Mouse (Mus musculus): ENCODE results near the gene Lasp1. TPM values are rescaled to one million over a fixed set of nuclear protein-coding genes. Genes with fewer than 3 reads are reported as not detected.

Lasp1 gene
- polyA plus RNA-seq, 1 experiment from 2014 or later: 31.4 TPM

- Histone ChIP-seq H3K4me2 (peak overlapping the region; percentile 92; the same call in 1 of the 2 replicates), H3K27ac (replicated peaks) (no peak overlapping the region), H3K4me1 (replicated peaks) (peaks cover 48% of the 10 kb centered on the region), H3K27me3 (peaks cover 28% of the 10 kb centered on the region), H3K9ac (no peak overlapping the region), H3K9me3 (replicated peaks) (no peaks in the 10 kb centered on the region), H3K4me3 (replicated peaks) (no peak overlapping the region), H3K36me3 (replicated peaks) (no peaks in the 10 kb centered on the region)
- no peak for ATAC-seq (ENCODE audit: insufficient read depth)
- WGBS (ENCODE audit: insufficient replicate concordance): 51% methylated on average over 15 of the region's 15 CpGs
Measured at GRCm38 (mm10) chr11:97797369-97798082, 1.3 kb upstream of the Lasp1 start.

GRCm38 (mm10) chr11:97798083-97798435, 741 bp upstream of the Lasp1 start:
- peak overlapping the region; percentile 71; the same call in 1 of the 2 replicates for H3K4me3 ChIP-seq (replicated peaks)
- 46% methylated on average over 8 of the region's 8 CpGs for WGBS (ENCODE audit: insufficient replicate concordance)
- peaks cover 28% of the 10 kb centered on the region for H3K27me3 ChIP-seq
- peak overlapping the region; percentile 92 for H3K4me2 ChIP-seq
- peaks cover 53% of the 10 kb centered on the region for H3K4me1 ChIP-seq (replicated peaks)
- H3K9me3 ChIP-seq (replicated peaks): no peaks in the 10 kb centered on the region
- H3K36me3 ChIP-seq (replicated peaks): no peaks in the 10 kb centered on the region
- no peak for ATAC-seq (ENCODE audit: insufficient read depth)
- H3K9ac ChIP-seq: no peak overlapping the region
- H3K27ac ChIP-seq (replicated peaks): no peak overlapping the region

- Histone ChIP-seq H3K9me3 (replicated peaks) (no peaks in the 10 kb centered on the region), H3K27me3 (peaks cover 28% of the 10 kb centered on the region), H3K9ac (peak overlapping the region; percentile 65), H3K4me1 (replicated peaks) (peaks cover 66% of the 10 kb centered on the region), H3K4me2 (peak overlapping the region; percentile 92), H3K27ac (replicated peaks) (peak overlapping the region; percentile 89), H3K4me3 (replicated peaks) (peak overlapping the region; percentile 71), H3K36me3 (replicated peaks) (no peaks in the 10 kb centered on the region)
- ATAC-seq (ENCODE audit: insufficient read depth): peak; percentile 73
- WGBS (ENCODE audit: insufficient replicate concordance): under 1% methylated on average over 71 of the region's 71 CpGs
Measured at GRCm38 (mm10) chr11:97799146-97799993, 570 bp downstream of the Lasp1 start.

GRCm38 (mm10) chr11:97799994-97800690, 1.3 kb downstream of the Lasp1 start:
- Histone ChIP-seq H3K36me3 (replicated peaks) (no peaks in the 10 kb centered on the region), H3K4me1 (replicated peaks) (peaks cover 74% of the 10 kb centered on the region), H3K9ac (peak overlapping the region; percentile 65), H3K27ac (replicated peaks) (peak overlapping the region; percentile 89), H3K27me3 (peaks cover 28% of the 10 kb centered on the region), H3K4me3 (replicated peaks) (peak overlapping the region; percentile 71), H3K9me3 (replicated peaks) (no peaks in the 10 kb centered on the region), H3K4me2 (peak overlapping the region; percentile 92)
- WGBS (ENCODE audit: insufficient replicate concordance): under 1% methylated on average over 42 of the region's 43 CpGs
- ATAC-seq (ENCODE audit: insufficient read depth): peak; percentile 54

GRCm38 (mm10) chr11:97800691-97801408, 2.0 kb downstream of the Lasp1 start:
- H3K9me3 ChIP-seq (replicated peaks): no peaks in the 10 kb centered on the region
- H3K9ac ChIP-seq: peak overlapping the region; percentile 65
- H3K27me3 ChIP-seq: peaks cover 28% of the 10 kb centered on the region
- ATAC-seq (ENCODE audit: insufficient read depth): no peak
- no peaks in the 10 kb centered on the region for H3K36me3 ChIP-seq (replicated peaks)
- peak overlapping the region; percentile 89 for H3K27ac ChIP-seq (replicated peaks)
- peaks cover 81% of the 10 kb centered on the region for H3K4me1 ChIP-seq (replicated peaks)
- WGBS (ENCODE audit: insufficient replicate concordance): 9% methylated on average over 17 of the region's 17 CpGs
- H3K4me3 ChIP-seq (replicated peaks): peak overlapping the region; percentile 71
- H3K4me2 ChIP-seq: peak overlapping the region; percentile 92

GRCm38 (mm10) chr11:97801409-97802193, 2.8 kb downstream of the Lasp1 start:
- no peaks in the 10 kb centered on the region for H3K9me3 ChIP-seq (replicated peaks)
- peak overlapping the region; percentile 92 for H3K4me2 ChIP-seq
- 39% methylated on average over 8 of the region's 8 CpGs for WGBS (ENCODE audit: insufficient replicate concordance)
- peaks cover 28% of the 10 kb centered on the region for H3K27me3 ChIP-seq
- H3K36me3 ChIP-seq (replicated peaks): 0 out of 2 replicates have a peak, but pooled peaks cover under 1% of the 10 kb centered on the region
- H3K9ac ChIP-seq: no peak overlapping the region
- peaks cover 88% of the 10 kb centered on the region for H3K4me1 ChIP-seq (replicated peaks)
- H3K27ac ChIP-seq (replicated peaks): peak overlapping the region; percentile 89
- peak overlapping the region; percentile 71 for H3K4me3 ChIP-seq (replicated peaks)
- ATAC-seq (ENCODE audit: insufficient read depth): no peak

GRCm38 (mm10) chr11:97802194-97802470, 3.3 kb downstream of the Lasp1 start:
- Histone ChIP-seq H3K27ac (replicated peaks) (peak overlapping the region; percentile 59), H3K9me3 (replicated peaks) (no peaks in the 10 kb centered on the region), H3K4me3 (replicated peaks) (no peak overlapping the region), H3K27me3 (peaks cover 28% of the 10 kb centered on the region), H3K4me2 (peak overlapping the region; percentile 92), H3K4me1 (replicated peaks) (peaks cover 89% of the 10 kb centered on the region), H3K9ac (no peak overlapping the region), H3K36me3 (replicated peaks) (0 out of 2 replicates have a peak, but pooled peaks cover 6% of the 10 kb centered on the region)
- no peak for ATAC-seq (ENCODE audit: insufficient read depth)
- WGBS (ENCODE audit: insufficient replicate concordance): 19% methylated on average over 1 of the region's 1 CpGs

- ATAC-seq (ENCODE audit: insufficient read depth): no peak
- no peak overlapping the region for H3K9ac ChIP-seq
- 41% methylated on average over 6 of the region's 6 CpGs for WGBS (ENCODE audit: insufficient replicate concordance)
- H3K9me3 ChIP-seq (replicated peaks): no peaks in the 10 kb centered on the region
- 0 out of 2 replicates have a peak, but pooled peaks cover 6% of the 10 kb centered on the region for H3K36me3 ChIP-seq (replicated peaks)
- H3K27me3 ChIP-seq: peaks cover 28% of the 10 kb centered on the region
- peak overlapping the region; percentile 59 for H3K27ac ChIP-seq (replicated peaks)
- H3K4me1 ChIP-seq (replicated peaks): peaks cover 91% of the 10 kb centered on the region
- no peak overlapping the region for H3K4me3 ChIP-seq (replicated peaks)
- H3K4me2 ChIP-seq: peak overlapping the region; percentile 92
Measured at GRCm38 (mm10) chr11:97802495-97802894, 3.7 kb downstream of the Lasp1 start.

GRCm38 (mm10) chr11:97803847-97804246, 5.0 kb downstream of the Lasp1 start:
- Histone ChIP-seq H3K27ac (replicated peaks) (0 out of 2 replicates have a peak overlapping the region, but pooled peaks have one; percentile 20), H3K9ac (no peak overlapping the region), H3K27me3 (peaks cover 20% of the 10 kb centered on the region), H3K4me3 (replicated peaks) (no peak overlapping the region), H3K9me3 (replicated peaks) (no peaks in the 10 kb centered on the region), H3K4me1 (replicated peaks) (peaks cover 93% of the 10 kb centered on the region), H3K4me2 (no peak overlapping the region), H3K36me3 (replicated peaks) (peaks cover 6% of the 10 kb centered on the region; the same call in 1 of the 2 replicates)
- WGBS (ENCODE audit: insufficient replicate concordance): 48% methylated on average over 5 of the region's 5 CpGs
- ATAC-seq (ENCODE audit: insufficient read depth): no peak

Data from liver, embryonic 15.5 days (tissue).